Mouse (Mus musculus): ENCODE data around the gene Dock8. TPM values are rescaled to one million over a fixed set of nuclear protein-coding genes. Genes with fewer than 3 reads are reported as not detected.

Dock8 gene
- total RNA-seq, 2 experiments from 2014 or later: 16.3 to 18.5 TPM

- intact Hi-C loops (cut with DNase I): loop anchor here (2.0 to 5.0 kb wide), 3 partner anchors 80 to 105 kb away; no protein-coding TSS in a partner anchor
- DNase-seq: peak; percentile 77 to 79
Measured at GRCm38 (mm10) chr19:25237492-25238040, 238.2 kb downstream of the Dock8 start.

GRCm38 (mm10) chr19:25238121-25238520, 238.8 kb downstream of the Dock8 start:
- intact Hi-C loops (cut with DNase I): loop anchor here (5.0 kb wide), 2 partner anchors 79 to 94 kb away; no protein-coding TSS in a partner anchor
- no peak for DNase-seq

- no peak for DNase-seq
- intact Hi-C loops (cut with DNase I): no loop called here
Measured at GRCm38 (mm10) chr19:25243566-25243965, 244.2 kb downstream of the Dock8 start.

- no peak for DNase-seq
- intact Hi-C loops (cut with DNase I): no loop called here
Measured at GRCm38 (mm10) chr19:25246062-25246461, 246.7 kb downstream of the Dock8 start.

- DNase-seq: no peak
- intact Hi-C loops (cut with DNase I): no loop called here
Measured at GRCm38 (mm10) chr19:25247858-25248552, 248.7 kb downstream of the Dock8 start.

GRCm38 (mm10) chr19:25249230-25249629, 249.9 kb downstream of the Dock8 start:
- no peak for DNase-seq
- intact Hi-C loops (cut with DNase I): no loop called here

- intact Hi-C loops (cut with DNase I): no loop called here
- DNase-seq: peak; percentile 58 to 61
Measured at GRCm38 (mm10) chr19:25251610-25252140, 252.3 kb downstream of the Dock8 start.

Other genes starting within 250 kb of the Dock8 start
- gene Pgm5, start 137.7 kb upstream of the Dock8 start, total RNA-seq (2021): 10 to 100 TPM; 97.4 to 98.8 TPM
- 1,000 to 10,000 TPM in 1 of 2 experiments, 100 to 1,000 TPM in 1; 979 to 1,022 TPM for gene Gm10053, start 123.8 kb upstream of the Dock8 start, total RNA-seq (2021)
- not detected for gene Foxd4, start 98.3 kb upstream of the Dock8 start, total RNA-seq (2021)
- 10 to 100 TPM; 11.5 to 12.3 TPM for gene Cbwd1, start 37.9 kb upstream of the Dock8 start, total RNA-seq (2021)
- 10 to 100 TPM; 40.1 to 51.6 TPM for gene Kank1, start 237.4 kb downstream of the Dock8 start, total RNA-seq (2021)

Data from heart, postnatal 10 days (tissue).